Mouse (Mus musculus) kidney, postnatal 25 days (tissue): ENCODE measurements around the gene Taar7b.

Experiments used
- DNase-seq, 2 experiments: peaks; one replicate each; pipeline ENCODE4 v3.0.0; 2021; ENCODE audit warnings: mixed read lengths in 2 of 2

Taar7b gene

GRCm38 (mm10) chr10:23999639-24000038 lies at the start of gene Taar7b:
Gene Taar7b (plus strand): TSS chr10:23999939.
- no peak for DNase-seq

DNA sequence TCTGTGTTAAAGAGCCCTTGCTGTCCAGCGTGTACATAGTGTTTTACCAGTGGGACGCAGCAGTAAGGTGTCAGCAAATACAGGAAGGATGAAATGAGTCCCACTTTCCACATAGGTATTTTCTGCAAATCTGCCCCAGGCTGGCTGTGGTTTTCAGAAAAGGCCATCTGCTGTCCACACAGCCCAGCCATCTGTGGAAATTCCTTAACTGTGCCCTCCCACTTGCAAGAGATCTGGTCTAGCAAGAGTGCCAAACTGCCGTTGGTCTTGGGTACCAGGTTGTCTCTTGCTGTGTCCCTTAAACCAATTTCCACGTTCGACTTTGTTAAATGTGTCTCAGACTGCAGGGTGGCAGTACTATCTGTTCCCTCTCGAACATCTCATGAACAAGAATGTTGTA lies 48.0 kb upstream of the Taar7b start:
- no peak for DNase-seq

DNA sequence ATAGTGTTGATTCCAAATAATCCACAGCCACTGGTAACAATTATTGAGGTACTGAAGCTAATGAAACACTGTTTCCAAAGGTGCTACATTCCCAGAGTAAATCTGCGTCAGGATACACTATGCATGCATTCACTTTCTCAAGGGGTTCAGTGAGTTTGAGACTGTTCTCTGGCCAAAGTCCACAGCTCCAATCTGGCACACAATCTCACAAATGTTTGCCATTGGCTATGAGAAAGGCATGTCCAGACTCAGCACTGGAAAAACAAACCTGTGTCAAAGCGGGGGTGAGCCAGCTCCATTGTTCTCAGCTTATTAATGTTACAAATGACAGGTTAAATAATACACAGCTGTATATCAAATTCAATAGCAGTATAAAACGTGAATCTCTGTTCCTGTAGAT lies 40.7 kb upstream of the Taar7b start:
- peak; percentile 64 to 66 for DNase-seq

- peak in 1 of 2 experiments; percentile 34 for DNase-seq
Observed at GRCm38 (mm10) chr10:23960444-23960915, 39.3 kb upstream of the Taar7b start, which contains the start of gene Taar4. Gene Taar4 (plus strand): TSS chr10:23960494.

DNA sequence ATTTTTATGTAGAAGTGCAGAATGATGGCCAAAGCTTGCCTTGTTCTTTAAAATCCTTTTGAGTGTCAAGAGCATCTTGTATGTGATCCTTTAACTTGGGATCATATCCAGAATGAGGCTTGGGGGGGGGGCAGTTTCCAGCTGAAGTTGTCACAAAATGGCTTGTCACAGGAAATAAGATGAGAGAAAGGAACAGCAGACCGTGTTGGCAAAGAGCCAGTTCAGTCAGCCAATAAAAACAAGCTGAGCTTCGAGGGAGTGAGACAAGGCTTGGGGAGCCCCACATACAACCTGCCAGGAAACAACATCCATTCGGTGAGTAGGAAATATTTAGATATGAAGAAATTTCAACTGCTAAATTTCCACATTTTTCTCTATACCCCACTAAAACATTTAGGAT lies 36.3 kb upstream of the Taar7b start:
- peak in 1 of 2 experiments; percentile 8 for DNase-seq

DNA sequence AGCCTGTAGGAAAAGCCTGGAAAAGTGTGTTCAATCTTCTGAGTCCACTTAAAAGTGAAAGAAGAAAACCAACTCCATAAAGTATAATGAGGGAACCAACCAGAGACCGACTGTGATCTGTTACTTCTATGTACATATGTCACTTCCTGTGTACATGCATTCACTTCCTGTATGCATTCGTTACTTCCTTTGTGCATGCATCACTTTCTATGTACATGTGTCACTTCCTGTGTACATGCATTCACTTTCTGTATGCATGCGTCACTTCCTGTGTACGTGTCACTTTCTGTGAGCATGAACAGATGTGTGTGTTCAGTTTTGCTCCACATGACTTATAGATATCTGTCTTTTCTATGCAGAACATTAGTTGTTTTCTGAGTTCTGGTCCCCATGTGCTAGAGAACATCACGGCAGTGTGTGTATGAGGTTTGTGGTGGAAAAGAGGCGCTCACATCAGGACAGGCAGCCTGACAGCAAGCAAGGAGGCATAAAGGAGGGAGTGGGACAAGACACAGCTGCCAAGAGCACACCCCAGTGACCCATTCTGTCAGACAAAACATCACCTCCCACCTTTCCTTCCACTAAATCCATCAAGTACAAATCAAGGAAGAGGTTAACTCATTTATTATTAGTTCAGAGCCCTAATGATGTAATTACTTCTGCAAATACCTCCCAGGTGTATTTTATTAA lies 34.7 kb upstream of the Taar7b start:
- DNase-seq = no peak

DNA sequence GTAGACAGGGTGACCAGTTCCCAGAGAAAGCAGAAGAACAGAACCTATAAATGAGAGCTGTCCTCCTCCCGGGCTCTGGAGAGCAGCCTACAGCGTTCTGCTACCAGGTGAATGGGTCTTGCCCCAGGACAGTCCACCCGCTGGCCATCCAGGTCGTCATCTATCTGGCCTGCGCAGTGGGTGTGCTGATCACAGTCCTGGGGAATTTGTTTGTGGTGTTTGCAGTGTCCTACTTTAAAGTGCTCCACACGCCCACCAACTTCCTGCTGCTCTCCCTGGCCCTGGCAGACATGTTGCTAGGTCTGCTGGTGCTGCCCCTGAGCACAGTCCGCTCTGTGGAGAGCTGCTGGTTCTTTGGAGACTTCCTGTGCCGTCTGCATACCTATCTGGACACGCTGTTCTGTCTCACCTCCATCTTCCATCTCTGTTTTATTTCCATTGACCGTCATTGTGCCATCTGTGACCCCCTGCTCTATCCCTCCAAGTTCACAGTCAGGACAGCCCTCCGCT lies 29.0 kb upstream of the Taar7b start, which contains the start of gene Taar5:
TSS of gene Taar5 (plus strand) at position 51 of the 510 bp plus-strand sequence.
- no peak for DNase-seq

DNA sequence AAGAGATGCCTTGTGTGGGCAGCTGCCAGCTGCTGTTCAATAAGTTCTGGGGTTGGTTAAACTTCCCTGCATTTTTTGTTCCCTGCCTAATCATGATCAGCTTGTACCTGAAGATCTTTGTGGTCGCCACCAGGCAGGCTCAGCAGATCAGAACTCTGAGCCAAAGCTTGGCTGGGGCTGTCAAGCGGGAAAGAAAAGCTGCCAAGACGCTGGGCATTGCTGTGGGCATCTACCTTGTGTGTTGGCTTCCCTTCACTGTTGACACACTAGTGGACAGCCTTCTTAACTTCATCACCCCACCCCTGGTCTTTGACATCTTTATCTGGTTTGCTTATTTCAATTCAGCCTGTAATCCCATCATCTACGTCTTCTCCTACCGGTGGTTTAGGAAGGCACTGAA lies 28.5 kb upstream of the Taar7b start:
- DNase-seq = no peak

GRCm38 (mm10) chr10:23977958-23978357 lies 21.8 kb upstream of the Taar7b start:
- no peak for DNase-seq

DNA sequence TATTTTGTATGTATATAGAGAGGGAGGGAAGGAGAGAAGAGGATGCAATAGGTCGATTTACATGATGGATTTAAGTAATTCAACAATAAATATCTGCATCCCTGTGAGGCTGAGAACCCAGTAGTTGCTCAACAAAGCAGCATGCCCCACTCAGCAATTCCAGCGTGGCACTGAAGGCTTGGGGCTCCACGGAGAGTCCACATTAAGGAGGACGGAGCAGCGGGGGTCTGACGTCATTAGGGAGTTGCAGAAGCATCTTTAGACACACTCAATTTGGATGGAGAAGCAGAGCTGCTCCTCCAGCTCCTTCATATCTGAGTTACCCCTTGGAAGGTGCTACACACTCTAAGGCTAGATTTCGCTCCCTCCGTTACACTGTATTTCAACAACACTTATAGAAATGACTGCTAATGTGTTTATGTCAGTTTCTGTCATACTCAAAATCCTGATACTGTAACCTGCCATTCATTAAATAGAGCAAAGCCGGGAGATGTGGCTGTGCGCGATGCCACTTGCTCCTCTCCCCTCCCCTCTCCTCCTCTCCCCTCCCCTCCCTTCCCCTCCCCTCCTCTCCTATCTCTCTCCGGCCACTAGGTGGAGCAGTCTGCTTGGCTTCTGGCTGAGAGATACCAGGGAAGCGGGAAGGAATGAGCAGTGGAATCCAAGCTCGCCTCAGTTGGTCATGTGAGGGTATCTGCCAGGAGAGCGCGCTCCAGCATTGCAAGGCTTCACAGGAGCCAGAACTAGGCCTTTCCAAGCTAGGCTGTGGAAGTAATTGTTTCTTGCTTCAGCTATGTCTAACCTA lies 20.6 kb upstream of the Taar7b start:
- DNase-seq = peak; percentile 85 to 87

DNA sequence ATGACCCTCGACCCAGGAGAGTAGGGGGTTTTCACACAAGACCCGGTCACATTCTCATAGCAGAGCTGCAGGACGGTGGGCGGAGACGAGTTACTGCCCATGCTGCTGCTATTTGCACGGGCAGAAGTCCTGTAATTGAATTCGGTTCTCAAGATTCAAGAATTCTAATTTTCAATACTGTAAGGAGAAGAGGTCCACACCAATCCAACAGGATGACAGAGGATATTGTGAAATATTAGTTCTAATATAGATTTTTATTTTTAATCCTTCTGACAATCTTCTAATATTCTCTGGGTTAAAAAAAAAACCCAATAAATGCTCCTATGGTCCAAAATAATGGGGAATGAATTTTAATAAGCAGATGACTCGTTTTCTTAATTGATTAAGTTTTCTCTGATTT lies 14.2 kb upstream of the Taar7b start, which contains the start of gene Taar6:
TSS of gene Taar6 (minus strand) at position 101 of the 400 bp plus-strand sequence.
- no peak for DNase-seq

DNA sequence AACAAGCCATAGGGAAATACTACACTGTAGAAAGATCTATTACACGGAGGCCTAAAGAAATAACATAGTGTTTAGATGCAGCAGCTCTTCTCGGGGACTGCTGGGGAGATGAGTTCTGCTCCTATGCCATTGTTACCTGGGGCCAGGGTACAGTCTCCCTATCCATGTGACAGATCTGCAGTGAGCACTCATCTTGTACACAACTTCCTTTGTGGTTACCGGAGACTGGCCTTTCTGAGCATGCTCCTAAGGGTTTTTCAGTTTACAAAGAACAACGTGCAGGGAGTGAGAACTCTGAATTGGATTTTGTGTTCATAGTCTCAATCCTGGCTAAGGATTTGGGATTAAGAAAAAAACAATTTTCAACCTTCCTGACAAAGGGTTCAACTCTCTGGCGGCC lies 13.3 kb upstream of the Taar7b start:
- DNase-seq = no peak

- DNase-seq = no peak
Observed at GRCm38 (mm10) chr10:23993381-23993780, 6.4 kb upstream of the Taar7b start, which contains the start of gene Taar7a. Gene Taar7a (minus strand): TSS chr10:23993481.

- DNase-seq = no peak
Observed at GRCm38 (mm10) chr10:24006442-24006841, 6.7 kb downstream of the Taar7b start.

DNA sequence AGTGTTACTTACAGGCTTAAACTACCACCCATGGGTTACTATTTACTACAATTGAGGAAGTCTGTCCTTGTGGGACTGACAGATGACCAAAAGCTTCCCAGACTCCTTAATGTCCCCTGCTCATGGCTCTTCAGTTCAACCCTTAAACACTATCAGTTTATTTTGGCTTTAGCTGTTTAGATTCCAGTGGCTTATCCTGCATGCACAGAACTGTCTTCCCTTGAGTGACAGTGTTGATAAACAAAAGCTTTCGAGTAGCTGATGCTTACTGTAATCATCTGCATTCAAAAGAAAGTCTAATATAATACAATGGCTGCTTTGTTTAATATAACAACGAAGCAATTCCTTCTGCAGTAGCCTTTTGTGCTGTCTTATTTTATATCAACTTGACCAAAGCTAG lies 7.3 kb downstream of the Taar7b start:
- DNase-seq = no peak

DNA sequence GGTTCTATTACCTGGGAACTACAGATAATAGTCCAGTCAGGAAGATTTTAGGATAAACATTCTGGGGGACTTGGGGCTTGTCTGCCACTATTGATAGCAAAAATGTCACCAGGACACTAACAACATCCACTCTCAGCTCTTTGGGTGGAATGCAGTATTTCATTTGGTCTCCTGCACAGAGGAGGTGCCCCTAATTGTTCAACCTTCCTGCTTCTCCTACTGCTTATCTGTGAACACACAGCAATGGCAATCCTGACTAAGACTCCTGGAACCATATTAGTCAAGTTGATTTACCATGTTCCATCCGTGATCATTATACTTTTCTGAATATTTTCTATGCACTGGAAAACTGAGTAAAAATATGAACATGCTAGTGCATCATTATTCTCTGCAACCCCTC lies 8.4 kb downstream of the Taar7b start:
- no peak for DNase-seq

GRCm38 (mm10) chr10:24026922-24027321 lies 27.2 kb downstream of the Taar7b start, which contains the start of gene Taar7d:
Gene Taar7d (plus strand): TSS chr10:24027222.
- no peak for DNase-seq

GRCm38 (mm10) chr10:24031347-24031746 lies 31.6 kb downstream of the Taar7b start:
- DNase-seq = no peak

GRCm38 (mm10) chr10:24037314-24037713 lies 37.6 kb downstream of the Taar7b start, which contains the start of gene Taar7e:
Gene Taar7e (plus strand): TSS chr10:24037614.
- DNase-seq = no peak

- DNase-seq = no peak
Observed at GRCm38 (mm10) chr10:24040120-24040869, 40.6 kb downstream of the Taar7b start.

- DNase-seq = no peak
Observed at GRCm38 (mm10) chr10:24049210-24049609, 49.5 kb downstream of the Taar7b start, which contains the start of gene Taar7f. Gene Taar7f (plus strand): TSS chr10:24049510.
